Mouse (Mus musculus) neural tube, embryonic 13.5 days (tissue): Measurements from ENCODE around the gene Proca1. TPM values are rescaled to one million over a fixed set of nuclear protein-coding genes. Genes with fewer than 3 reads are reported as not detected.

Experiments used
- ATAC-seq: fragments of 200-750 bp; cut with Nextera tagmentation; 2 replicates; pipeline ENCODE4 v1.8.0; 2017; ENCODE audit warnings: low read depth, mild to moderate bottlenecking, moderate TSS enrichment, moderate library complexity
- H3K27ac ChIP-seq: fragments of 300-500 bp; sonication (generic); replicated peaks from 2 replicates; pipeline ENCODE4 v1.5.1; 2015; ENCODE audit warnings: moderate library complexity, mild to moderate bottlenecking, inconsistent platforms
- H3K27me3 ChIP-seq: fragments of 300-500 bp; sonication (generic); 2 replicates; pipeline ENCODE4 v1.6.1; 2015; ENCODE audit warnings: mild to moderate bottlenecking, inconsistent platforms
- H3K36me3 ChIP-seq: fragments of 300-500 bp; sonication (generic); 2 replicates; pipeline ENCODE4 v1.6.1; 2015; ENCODE audit warnings: mild to moderate bottlenecking, inconsistent platforms
- H3K4me1 ChIP-seq: fragments of 300-500 bp; sonication (generic); replicated peaks from 2 replicates; pipeline ENCODE4 v1.6.1; 2015; ENCODE audit warnings: inconsistent platforms
- H3K4me2 ChIP-seq: fragments of 300-500 bp; sonication (generic); 2 replicates; pipeline ENCODE4 v1.6.1; 2015; ENCODE audit warnings: inconsistent platforms, mild to moderate bottlenecking, moderate library complexity
- H3K4me3 ChIP-seq: fragments of 300-500 bp; sonication (generic); 2 replicates; pipeline ENCODE4 v1.5.1; 2015; ENCODE audit warnings: mild to moderate bottlenecking, inconsistent platforms
- H3K9ac ChIP-seq: fragments of 300-500 bp; sonication (generic); 2 replicates; pipeline ENCODE4 v1.6.1; 2015; ENCODE audit warnings: moderate library complexity, mild to moderate bottlenecking, inconsistent platforms
- H3K9me3 ChIP-seq: fragments of 300-500 bp; sonication (generic); 2 replicates; pipeline ENCODE4 v1.6.1; 2016; ENCODE audit warnings: inconsistent platforms
- WGBS: fragments of 180-500 bp; shearing (Covaris S2); methylation state at CpG from one replicate; pipeline ENCODE4 v1.1.7; 2015; 5-methylcytosine and 5-hydroxymethylcytosine counted together
- polyA plus RNA-seq: library from polyadenylated mRNA; unstranded; fragments of >200 nt; fragmentation: Nextera tagmentation; extraction: Ambion mirVana; gene quantifications from 2 replicates; pipeline ENCODE4 v1.2.1, GENCODE M21; 2015

Gene Proca1
- 1.7 and 2.3 TPM in 2 replicates for polyA plus RNA-seq

DNA sequence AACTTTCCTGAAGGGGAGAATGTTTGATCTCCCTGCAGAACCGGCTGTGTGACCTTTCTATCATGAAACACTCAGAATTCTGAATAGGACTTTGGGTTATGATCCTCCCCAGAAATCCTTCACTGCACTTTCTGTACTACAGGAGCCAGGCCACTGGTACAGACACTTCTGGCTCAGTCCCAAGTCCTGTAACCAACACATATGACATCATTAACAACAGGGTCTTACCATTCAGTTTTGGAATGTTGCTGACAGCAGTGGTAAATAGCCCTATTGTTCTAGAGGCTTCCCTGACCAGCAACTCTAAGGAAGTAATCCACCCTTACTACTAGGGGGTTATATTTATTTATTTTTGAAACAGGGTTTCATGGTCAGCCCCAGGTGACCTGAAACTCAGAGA, at the start of gene Proca1:
Gene Proca1 (plus strand): TSS at position 280 of the 400 bp plus-strand sequence.
- WGBS, result 85% methylated on average over 1 of the region's 1 CpGs
- peak within 1 kb of the TSS; percentile 50; the same call in 1 of the 2 replicates for H3K4me2 ChIP-seq
- H3K27ac ChIP-seq, result no peak within 1 kb of the TSS
- ATAC-seq, result no peak
- no peaks in the 10 kb centered on the region for H3K9me3 ChIP-seq
- peaks cover 36% of the 10 kb centered on the region for H3K36me3 ChIP-seq
- peak within 1 kb of the TSS; percentile 36; the same call in 1 of the 2 replicates for H3K4me3 ChIP-seq
- H3K9ac ChIP-seq, result no peak within 1 kb of the TSS
- H3K27me3 ChIP-seq, result no peaks in the 10 kb centered on the region
- H3K4me1 ChIP-seq, result peaks cover 25% of the 10 kb centered on the region

DNA sequence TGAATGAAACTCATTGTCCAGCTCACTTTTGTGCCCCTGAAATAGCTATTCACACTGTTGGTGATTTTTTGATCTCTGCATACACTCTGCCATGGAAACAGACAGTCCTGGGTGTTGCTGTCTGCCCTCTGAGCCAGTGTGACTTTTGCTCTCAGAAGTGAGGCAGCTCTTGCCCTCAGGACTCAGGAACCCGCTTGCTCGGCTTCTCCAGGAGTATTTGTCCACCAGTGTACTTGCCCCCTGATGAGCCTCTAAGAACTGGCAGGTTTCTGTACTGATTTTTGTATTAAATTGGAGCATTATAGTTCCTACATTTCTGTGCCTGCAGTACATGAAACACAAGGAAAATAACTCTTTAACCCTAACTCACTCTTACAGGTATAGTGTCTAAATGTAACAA, 49.7 kb upstream of the Proca1 start:
- Histone ChIP-seq H3K36me3 (peaks cover 53% of the 10 kb centered on the region), H3K27me3 (no peaks in the 10 kb centered on the region), H3K4me1 (0 out of 2 replicates have a peak, but pooled peaks cover 3% of the 10 kb centered on the region), H3K9ac (no peak overlapping the region), H3K9me3 (no peaks in the 10 kb centered on the region), H3K4me3 (no peak overlapping the region), H3K27ac (no peak overlapping the region), H3K4me2 (no peak overlapping the region)
- no peak for ATAC-seq
- 78% methylated on average over 2 of the region's 2 CpGs for WGBS

DNA sequence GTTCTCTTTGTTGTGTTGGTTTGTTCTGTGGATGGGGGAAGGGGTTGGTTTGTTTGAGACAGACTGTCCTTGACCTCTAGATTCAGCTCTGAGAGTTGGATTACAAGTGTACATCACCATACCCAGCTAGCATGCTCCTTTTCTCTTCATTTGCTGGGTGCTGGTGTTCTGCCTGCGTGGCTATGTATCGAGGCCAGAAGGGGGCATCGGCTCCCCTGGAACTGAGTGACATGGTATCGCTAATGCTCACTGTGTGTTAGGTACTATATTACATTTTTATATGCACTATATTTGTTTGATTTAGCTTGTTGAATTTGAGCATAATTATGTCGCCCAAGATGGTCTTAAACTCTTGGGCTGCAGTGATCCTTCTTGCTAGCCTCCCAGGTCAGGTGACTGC, 47.0 kb upstream of the Proca1 start:
- Histone ChIP-seq H3K36me3 (peaks cover 77% of the 10 kb centered on the region), H3K4me2 (no peak overlapping the region)
- 96% methylated on average over 5 of the region's 5 CpGs for WGBS

DNA sequence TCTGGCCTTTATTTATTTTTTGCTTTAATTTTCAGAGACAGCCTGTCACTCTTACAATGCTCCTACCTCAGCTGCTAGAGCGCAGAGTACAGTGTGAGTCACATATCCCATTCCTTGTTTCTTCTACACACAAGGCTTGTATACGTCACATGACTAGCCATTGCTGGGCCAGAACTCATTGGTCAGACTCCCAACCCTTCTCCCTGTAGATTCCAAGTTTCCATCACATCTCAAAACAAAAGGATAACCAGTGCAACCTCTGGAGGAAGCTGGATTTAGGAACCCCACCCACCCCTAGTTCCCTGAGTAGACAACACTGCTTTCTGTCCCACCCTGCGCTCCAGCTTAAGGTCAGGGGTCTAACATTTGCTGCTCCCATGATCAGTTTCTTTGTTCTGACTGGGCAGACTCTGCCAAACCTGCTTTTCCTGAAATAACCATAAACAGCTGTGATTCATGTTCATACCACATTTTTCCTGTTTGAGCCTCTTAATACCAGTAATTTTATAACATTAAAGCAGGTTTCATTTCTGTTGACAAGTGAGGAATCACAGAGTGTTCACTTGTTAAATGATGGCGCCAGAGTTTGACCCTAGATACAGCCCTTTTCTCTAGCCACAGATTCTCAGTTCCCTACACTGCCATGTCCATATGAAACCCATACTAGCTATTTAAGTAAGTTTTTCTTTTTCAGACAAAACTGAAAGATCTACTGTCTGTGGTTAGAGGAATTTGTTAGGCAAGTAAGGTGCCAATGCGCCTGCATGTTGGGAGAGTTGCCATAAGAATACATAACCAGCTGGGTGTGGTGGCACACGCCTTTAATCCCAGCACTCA, 46.3 kb upstream of the Proca1 start:
- no peaks in the 10 kb centered on the region for H3K9me3 ChIP-seq
- H3K27ac ChIP-seq, result no peak overlapping the region
- ATAC-seq, result no peak
- WGBS, result 93% methylated on average over 6 of the region's 6 CpGs
- H3K4me3 ChIP-seq, result no peak overlapping the region
- H3K4me1 ChIP-seq, result peaks cover 5% of the 10 kb centered on the region
- H3K36me3 ChIP-seq, result peaks cover 78% of the 10 kb centered on the region
- H3K4me2 ChIP-seq, result no peak overlapping the region
- no peak overlapping the region for H3K9ac ChIP-seq
- H3K27me3 ChIP-seq, result no peaks in the 10 kb centered on the region

More for the DNA sequence above, 47.0 kb upstream of the Proca1 start:
- H3K27ac ChIP-seq, result no peak overlapping the region
- no peak overlapping the region for H3K4me3 ChIP-seq
- no peaks in the 10 kb centered on the region for H3K9me3 ChIP-seq
- no peak overlapping the region for H3K9ac ChIP-seq
- no peaks in the 10 kb centered on the region for H3K27me3 ChIP-seq
- H3K4me1 ChIP-seq, result 0 out of 2 replicates have a peak, but pooled peaks cover 3% of the 10 kb centered on the region
- 0 out of 2 replicates have a peak, but pooled peaks have one; percentile 17 for ATAC-seq

DNA sequence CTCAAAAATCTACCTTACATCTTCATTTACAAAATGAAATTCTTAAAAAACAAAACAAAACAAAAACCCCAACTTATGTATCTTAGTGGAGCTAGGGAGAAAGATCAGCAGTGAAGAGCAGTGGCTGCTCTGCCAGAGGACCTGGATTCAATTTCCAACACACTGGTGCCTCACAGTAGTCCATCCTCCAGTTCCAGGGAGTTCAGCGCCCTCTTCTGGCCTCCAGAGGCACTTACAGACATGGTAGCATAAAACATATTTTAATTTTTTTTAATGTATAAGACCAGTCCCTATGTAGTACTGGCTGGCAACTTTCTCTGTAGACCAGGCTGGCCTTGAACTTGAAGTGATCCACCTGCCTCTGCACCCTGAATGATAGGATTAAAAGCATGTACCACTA, 42.0 kb upstream of the Proca1 start:
- Histone ChIP-seq H3K9me3 (no peaks in the 10 kb centered on the region), H3K4me3 (no peak overlapping the region), H3K36me3 (peaks cover 73% of the 10 kb centered on the region), H3K9ac (no peak overlapping the region), H3K4me2 (no peak overlapping the region), H3K27ac (no peak overlapping the region), H3K27me3 (no peaks in the 10 kb centered on the region), H3K4me1 (peaks cover 36% of the 10 kb centered on the region)
- ATAC-seq, result no peak
- 17% methylated on average over 1 of the region's 1 CpGs for WGBS

DNA sequence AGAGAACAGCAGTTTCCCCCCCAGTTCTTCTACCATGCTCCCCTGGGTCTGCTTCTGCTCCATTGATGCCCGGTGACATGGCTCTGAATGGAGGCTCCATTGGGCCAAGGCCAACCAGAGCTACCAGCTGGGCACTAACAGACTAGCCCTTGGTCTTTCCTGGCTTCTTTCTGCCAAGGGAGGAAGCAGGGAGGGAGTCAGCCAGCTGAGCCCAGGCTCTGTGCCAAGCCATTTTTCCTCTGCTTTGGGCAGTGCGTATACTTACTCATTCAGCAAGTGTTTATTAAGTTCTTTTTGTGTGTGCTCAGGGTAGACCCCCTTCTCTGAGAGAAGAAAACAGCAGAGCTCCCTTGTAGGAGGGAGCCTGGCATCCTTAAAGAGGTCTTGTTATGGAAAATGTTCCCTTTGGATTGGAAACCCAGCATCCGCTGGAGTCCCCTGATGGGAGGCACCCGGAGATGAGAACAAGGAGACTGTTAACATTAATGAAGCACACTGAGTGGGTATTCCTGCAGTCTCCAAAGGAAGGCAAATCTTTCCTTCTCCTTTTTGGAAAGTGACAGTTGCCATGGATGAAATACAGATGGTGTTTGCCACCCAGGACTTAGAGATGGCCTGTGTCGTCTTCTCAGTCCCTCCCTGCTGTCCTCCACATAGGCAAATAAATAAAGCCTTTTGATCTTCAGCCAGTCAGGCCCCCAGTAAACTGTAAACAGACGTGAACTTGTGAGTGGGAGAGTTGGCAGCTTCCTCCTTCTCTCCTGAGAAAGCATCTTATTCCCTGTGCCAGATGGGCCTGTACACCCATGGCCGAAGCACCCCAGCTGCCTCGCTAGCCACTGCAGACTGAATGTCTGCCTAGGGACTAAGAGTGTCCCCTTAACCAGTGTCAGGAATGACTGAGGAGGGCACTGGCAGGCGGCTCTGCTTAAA, 40.6 kb upstream of the Proca1 start:
- no peak overlapping the region for H3K4me3 ChIP-seq
- H3K9ac ChIP-seq, result peak overlapping the region; percentile 35; the same call in 1 of the 2 replicates
- H3K27ac ChIP-seq, result peak overlapping the region; percentile 85
- 35% methylated on average over 9 of the region's 9 CpGs for WGBS
- H3K9me3 ChIP-seq, result no peaks in the 10 kb centered on the region
- H3K27me3 ChIP-seq, result no peaks in the 10 kb centered on the region
- H3K36me3 ChIP-seq, result peaks cover 74% of the 10 kb centered on the region
- ATAC-seq, result peak; percentile 75
- H3K4me1 ChIP-seq, result peaks cover 46% of the 10 kb centered on the region
- peak overlapping the region; percentile 6; the same call in 1 of the 2 replicates for H3K4me2 ChIP-seq

DNA sequence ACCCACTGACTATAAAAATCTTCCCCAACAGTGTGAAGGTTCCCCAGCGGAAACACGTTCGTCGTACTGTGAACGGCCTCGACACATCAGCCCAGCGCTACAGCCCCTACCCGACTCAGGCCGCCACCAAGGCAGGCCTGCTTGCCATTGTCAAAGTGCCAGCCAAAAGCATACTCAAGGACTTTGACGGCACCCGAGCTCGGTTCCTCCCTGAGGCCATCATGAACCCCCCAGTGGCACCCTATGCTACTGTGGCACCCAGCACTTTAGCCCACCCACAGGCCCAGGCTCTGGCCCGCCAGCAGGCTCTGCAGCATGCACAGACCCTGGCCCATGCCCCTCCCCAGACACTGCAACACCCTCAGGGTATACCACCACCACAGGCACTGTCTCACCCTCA, 39.4 kb upstream of the Proca1 start:
- no peaks in the 10 kb centered on the region for H3K27me3 ChIP-seq
- no peak overlapping the region for H3K4me2 ChIP-seq
- H3K36me3 ChIP-seq, result peaks cover 74% of the 10 kb centered on the region
- no peaks in the 10 kb centered on the region for H3K9me3 ChIP-seq
- ATAC-seq, result peak; percentile 19; the same call in 1 of the 2 replicates
- 69% methylated on average over 13 of the region's 13 CpGs for WGBS
- H3K27ac ChIP-seq, result peak overlapping the region; percentile 85
- H3K4me3 ChIP-seq, result no peak overlapping the region
- peak overlapping the region; percentile 35; the same call in 1 of the 2 replicates for H3K9ac ChIP-seq
- H3K4me1 ChIP-seq, result peaks cover 57% of the 10 kb centered on the region

DNA sequence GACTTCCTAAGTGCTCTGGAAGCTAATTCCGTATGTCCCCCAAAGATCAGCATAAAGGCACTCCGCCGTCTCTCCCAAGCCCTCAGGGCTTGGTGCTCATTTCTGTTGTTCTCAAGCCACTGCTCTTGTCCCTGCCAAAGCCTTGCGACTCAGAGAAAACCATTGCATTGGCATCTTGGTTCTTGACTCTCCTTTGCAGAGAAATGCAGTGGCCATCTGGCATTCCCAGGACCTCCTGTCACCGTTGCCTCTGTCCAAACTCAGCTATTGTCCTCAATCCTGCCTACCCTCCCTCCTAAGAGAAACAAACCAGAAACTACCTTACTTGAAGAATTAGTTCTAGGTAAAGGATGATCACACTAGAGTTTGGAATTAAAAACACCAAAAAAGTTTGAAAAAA, 37.5 kb upstream of the Proca1 start:
- peak overlapping the region; percentile 22; the same call in 1 of the 2 replicates for H3K9ac ChIP-seq
- peaks cover 71% of the 10 kb centered on the region for H3K4me1 ChIP-seq
- H3K4me3 ChIP-seq, result no peak overlapping the region
- no peaks in the 10 kb centered on the region for H3K9me3 ChIP-seq
- ATAC-seq, result no peak
- WGBS, result 72% methylated on average over 5 of the region's 5 CpGs
- peaks cover 76% of the 10 kb centered on the region for H3K36me3 ChIP-seq
- no peaks in the 10 kb centered on the region for H3K27me3 ChIP-seq
- H3K4me2 ChIP-seq, result no peak overlapping the region
- no peak overlapping the region for H3K27ac ChIP-seq

DNA sequence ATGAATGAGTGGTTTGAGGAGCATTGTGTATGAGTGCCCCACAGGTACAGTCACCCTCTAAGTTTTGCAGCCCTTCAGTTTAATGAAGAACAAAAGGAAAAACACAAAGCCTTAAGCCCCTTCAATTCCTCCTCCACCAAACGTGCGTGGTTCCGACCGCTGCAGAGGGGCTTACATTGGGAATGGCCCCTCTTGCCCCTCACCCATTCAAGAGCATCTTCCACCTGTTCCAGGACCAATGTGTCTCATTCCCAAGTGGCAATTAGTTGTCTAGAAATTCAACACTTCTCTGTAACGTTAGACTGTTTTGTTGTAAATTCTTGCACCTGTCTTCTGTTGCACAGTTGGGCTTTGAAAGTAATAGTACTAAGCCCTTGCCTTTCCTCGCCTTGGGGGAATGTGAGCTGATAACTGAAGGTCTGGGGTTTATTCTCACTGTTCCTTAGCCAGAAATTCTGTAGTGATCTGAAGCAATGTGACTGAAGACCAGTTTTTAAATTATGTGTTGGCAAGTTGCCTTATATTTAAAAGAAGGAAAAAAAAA, 37.0 kb upstream of the Proca1 start:
- H3K4me2 ChIP-seq, result no peak overlapping the region
- no peaks in the 10 kb centered on the region for H3K9me3 ChIP-seq
- H3K4me3 ChIP-seq, result no peak overlapping the region
- peaks cover 76% of the 10 kb centered on the region for H3K36me3 ChIP-seq
- no peak overlapping the region for H3K9ac ChIP-seq
- ATAC-seq, result no peak
- no peaks in the 10 kb centered on the region for H3K27me3 ChIP-seq
- WGBS, result 70% methylated on average over 6 of the region's 6 CpGs
- H3K27ac ChIP-seq, result no peak overlapping the region
- H3K4me1 ChIP-seq, result peaks cover 76% of the 10 kb centered on the region

DNA sequence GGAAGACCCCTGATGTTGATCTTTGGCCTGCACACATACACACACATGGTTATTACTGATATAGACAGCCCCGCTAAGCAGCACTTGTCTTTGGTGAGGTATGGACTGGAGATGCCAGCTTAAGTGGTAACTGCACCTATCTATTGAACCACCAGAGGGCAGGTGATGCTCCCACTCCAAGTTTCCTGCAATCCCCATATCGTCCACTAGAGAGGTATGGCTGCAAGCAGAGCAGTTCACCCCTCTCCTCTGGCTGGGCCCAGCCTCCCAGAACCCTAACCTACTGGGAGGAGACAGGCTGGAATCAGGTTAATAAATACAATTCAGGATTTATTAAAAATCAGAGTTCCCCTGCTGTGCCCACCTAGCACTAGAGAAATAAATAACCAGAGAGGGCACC, 34.1 kb upstream of the Proca1 start:
- no peak overlapping the region for H3K9ac ChIP-seq
- H3K4me3 ChIP-seq, result no peak overlapping the region
- WGBS, result 30% methylated on average over 2 of the region's 2 CpGs
- H3K27ac ChIP-seq, result no peak overlapping the region
- no peaks in the 10 kb centered on the region for H3K9me3 ChIP-seq
- ATAC-seq, result 0 out of 2 replicates have a peak, but pooled peaks have one; percentile 13
- H3K4me1 ChIP-seq, result peaks cover 79% of the 10 kb centered on the region
- no peak overlapping the region for H3K4me2 ChIP-seq
- no peaks in the 10 kb centered on the region for H3K27me3 ChIP-seq
- H3K36me3 ChIP-seq, result peaks cover 82% of the 10 kb centered on the region

DNA sequence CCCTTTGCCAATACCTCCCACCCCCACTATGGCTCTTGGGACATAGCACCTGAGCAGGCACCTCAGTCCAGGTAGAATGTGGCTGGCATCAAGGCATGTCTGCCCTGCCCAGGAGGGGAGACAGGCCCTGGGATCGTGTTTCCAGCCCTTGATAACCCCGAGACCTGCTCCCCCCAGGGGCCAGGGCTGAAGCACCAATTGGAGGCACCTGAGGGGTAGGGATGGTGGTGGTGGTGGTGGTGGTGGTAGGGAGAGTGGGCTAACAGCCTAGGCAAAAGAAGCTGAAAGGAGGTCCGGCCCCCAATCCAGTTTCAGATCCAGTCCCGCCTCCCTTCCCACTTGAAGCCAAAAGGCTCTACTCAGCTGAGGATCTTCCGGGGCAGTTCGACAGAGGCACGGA, 33.6 kb upstream of the Proca1 start:
- H3K36me3 ChIP-seq, result peaks cover 78% of the 10 kb centered on the region
- H3K27ac ChIP-seq, result peak overlapping the region; percentile 38; the same call in 1 of the 2 replicates
- no peak overlapping the region for H3K4me2 ChIP-seq
- H3K9me3 ChIP-seq, result no peaks in the 10 kb centered on the region
- WGBS, result 73% methylated on average over 7 of the region's 7 CpGs
- H3K9ac ChIP-seq, result no peak overlapping the region
- H3K4me1 ChIP-seq, result peaks cover 74% of the 10 kb centered on the region
- H3K4me3 ChIP-seq, result no peak overlapping the region
- no peaks in the 10 kb centered on the region for H3K27me3 ChIP-seq
- ATAC-seq, result no peak
